Mouse (Mus musculus): Measurements from ENCODE around the gene Btbd9.

- no peak for TF ChIP-seq CTCF (conservative IDR thresholded peaks at IDR 0.05; ENCODE audit: insufficient read depth, insufficient read length, low read depth, low read length)
- TF ChIP-seq POLR2A (IDR thresholded peaks at IDR 0.05; ENCODE audit: low read depth, low read length) = no peak
Measured at GRCm38 (mm10) chr17:30582313-30582712, 6.0 kb upstream of the Btbd9 start.
